Mouse (Mus musculus): ENCODE measurements around the gene Ghr. TPM values are rescaled to one million over a fixed set of nuclear protein-coding genes. Genes with fewer than 3 reads are reported as not detected.

Ghr gene
- polyA plus RNA-seq, 1 experiment from 2014 or later, result 96.5 TPM

GRCm38 (mm10) chr15:3483451-3483850 is 99.8 kb downstream of the Ghr start:
- Histone ChIP-seq H3K27me3 (replicated peaks; ENCODE audit: control insufficient read depth, insufficient read depth, low read length) (no peaks in the 10 kb centered on the region), H3K9ac (ENCODE audit: low read depth, low read length) (no peak overlapping the region), H3K9me3 (ENCODE audit: control insufficient read depth, low read length) (no peaks in the 10 kb centered on the region), H3K4me1 (ENCODE audit: control insufficient read depth, insufficient read depth, low read length) (no peaks in the 10 kb centered on the region), H3K36me3 (ENCODE audit: control insufficient read depth, insufficient read depth, low read length) (no peaks in the 10 kb centered on the region), H3K4me3 (ENCODE audit: low read length) (no peak overlapping the region), H3K4me2 (ENCODE audit: low read depth, low read length) (no peak overlapping the region), H3K27ac (ENCODE audit: low read length) (no peak overlapping the region)
- 83% methylated on average over 3 of the region's 3 CpGs for WGBS
- no peak for ATAC-seq

GRCm38 (mm10) chr15:3469230-3469629 is 114.1 kb downstream of the Ghr start:
- no peaks in the 10 kb centered on the region for H3K27me3 ChIP-seq (replicated peaks; ENCODE audit: control insufficient read depth, insufficient read depth, low read length)

GRCm38 (mm10) chr15:3466608-3467007 is 116.7 kb downstream of the Ghr start:
- peak; percentile 52; the same call in 1 of the 2 replicates for ATAC-seq
- Histone ChIP-seq H3K9me3 (ENCODE audit: control insufficient read depth, low read length) (no peaks in the 10 kb centered on the region), H3K4me2 (ENCODE audit: low read depth, low read length) (no peak overlapping the region), H3K4me3 (ENCODE audit: low read length) (no peak overlapping the region), H3K27ac (ENCODE audit: low read length) (peak overlapping the region; percentile 37; the same call in 1 of the 2 replicates), H3K36me3 (ENCODE audit: control insufficient read depth, insufficient read depth, low read length) (no peaks in the 10 kb centered on the region), H3K9ac (ENCODE audit: low read depth, low read length) (no peak overlapping the region), H3K4me1 (ENCODE audit: control insufficient read depth, insufficient read depth, low read length) (no peaks in the 10 kb centered on the region), H3K27me3 (replicated peaks; ENCODE audit: control insufficient read depth, insufficient read depth, low read length) (no peaks in the 10 kb centered on the region)
- WGBS, result 67% methylated on average over 4 of the region's 4 CpGs

More at GRCm38 (mm10) chr15:3469230-3469629, 114.1 kb downstream of the Ghr start:
- Histone ChIP-seq H3K27ac (ENCODE audit: low read length) (no peak overlapping the region), H3K9me3 (ENCODE audit: control insufficient read depth, low read length) (no peaks in the 10 kb centered on the region), H3K36me3 (ENCODE audit: control insufficient read depth, insufficient read depth, low read length) (no peaks in the 10 kb centered on the region), H3K9ac (ENCODE audit: low read depth, low read length) (no peak overlapping the region), H3K4me3 (ENCODE audit: low read length) (no peak overlapping the region), H3K4me2 (ENCODE audit: low read depth, low read length) (no peak overlapping the region), H3K4me1 (ENCODE audit: control insufficient read depth, insufficient read depth, low read length) (no peaks in the 10 kb centered on the region)
- 94% methylated on average over 4 of the region's 4 CpGs for WGBS
- no peak for ATAC-seq

GRCm38 (mm10) chr15:3464754-3465153 is 118.5 kb downstream of the Ghr start:
- Histone ChIP-seq H3K36me3 (ENCODE audit: control insufficient read depth, insufficient read depth, low read length) (no peaks in the 10 kb centered on the region), H3K4me1 (ENCODE audit: control insufficient read depth, insufficient read depth, low read length) (no peaks in the 10 kb centered on the region), H3K27ac (ENCODE audit: low read length) (peak overlapping the region; percentile 78), H3K4me2 (ENCODE audit: low read depth, low read length) (no peak overlapping the region), H3K4me3 (ENCODE audit: low read length) (no peak overlapping the region), H3K9me3 (ENCODE audit: control insufficient read depth, low read length) (no peaks in the 10 kb centered on the region), H3K9ac (ENCODE audit: low read depth, low read length) (no peak overlapping the region), H3K27me3 (replicated peaks; ENCODE audit: control insufficient read depth, insufficient read depth, low read length) (no peaks in the 10 kb centered on the region)
- 53% methylated on average over 4 of the region's 4 CpGs for WGBS
- peak; percentile 93 for ATAC-seq

GRCm38 (mm10) chr15:3456543-3456942 is 126.7 kb downstream of the Ghr start:
- no peak overlapping the region for H3K4me2 ChIP-seq (ENCODE audit: low read depth, low read length)
- H3K9ac ChIP-seq (ENCODE audit: low read depth, low read length), result no peak overlapping the region
- H3K36me3 ChIP-seq (ENCODE audit: control insufficient read depth, insufficient read depth, low read length), result peaks cover 3% of the 10 kb centered on the region; the same call in 1 of the 2 replicates
- H3K27ac ChIP-seq (ENCODE audit: low read length), result no peak overlapping the region
- no peaks in the 10 kb centered on the region for H3K9me3 ChIP-seq (ENCODE audit: control insufficient read depth, low read length)
- no peak overlapping the region for H3K4me3 ChIP-seq (ENCODE audit: low read length)
- WGBS, result 80% methylated on average over 4 of the region's 4 CpGs
- no peak for ATAC-seq
- H3K27me3 ChIP-seq (replicated peaks; ENCODE audit: control insufficient read depth, insufficient read depth, low read length), result no peaks in the 10 kb centered on the region
- H3K4me1 ChIP-seq (ENCODE audit: control insufficient read depth, insufficient read depth, low read length), result no peaks in the 10 kb centered on the region

GRCm38 (mm10) chr15:3455572-3455971 is 127.7 kb downstream of the Ghr start:
- H3K9ac ChIP-seq (ENCODE audit: low read depth, low read length), result no peak overlapping the region
- H3K27me3 ChIP-seq (replicated peaks; ENCODE audit: control insufficient read depth, insufficient read depth, low read length), result no peaks in the 10 kb centered on the region
- no peaks in the 10 kb centered on the region for H3K4me1 ChIP-seq (ENCODE audit: control insufficient read depth, insufficient read depth, low read length)
- peaks cover 3% of the 10 kb centered on the region; the same call in 1 of the 2 replicates for H3K36me3 ChIP-seq (ENCODE audit: control insufficient read depth, insufficient read depth, low read length)
- no peak overlapping the region for H3K4me3 ChIP-seq (ENCODE audit: low read length)
- ATAC-seq, result no peak
- H3K4me2 ChIP-seq (ENCODE audit: low read depth, low read length), result no peak overlapping the region
- no peaks in the 10 kb centered on the region for H3K9me3 ChIP-seq (ENCODE audit: control insufficient read depth, low read length)
- H3K27ac ChIP-seq (ENCODE audit: low read length), result no peak overlapping the region

GRCm38 (mm10) chr15:3452080-3452752 is 131.1 kb downstream of the Ghr start:
- Histone ChIP-seq H3K27ac (ENCODE audit: low read length) (no peak overlapping the region), H3K4me1 (ENCODE audit: control insufficient read depth, insufficient read depth, low read length) (0 out of 2 replicates have a peak, but pooled peaks cover 5% of the 10 kb centered on the region), H3K36me3 (ENCODE audit: control insufficient read depth, insufficient read depth, low read length) (peaks cover under 1% of the 10 kb centered on the region; the same call in 1 of the 2 replicates), H3K27me3 (replicated peaks; ENCODE audit: control insufficient read depth, insufficient read depth, low read length) (no peaks in the 10 kb centered on the region), H3K9me3 (ENCODE audit: control insufficient read depth, low read length) (no peaks in the 10 kb centered on the region), H3K4me2 (ENCODE audit: low read depth, low read length) (no peak overlapping the region), H3K9ac (ENCODE audit: low read depth, low read length) (no peak overlapping the region), H3K4me3 (ENCODE audit: low read length) (no peak overlapping the region)
- no peak for ATAC-seq
- 69% methylated on average over 5 of the region's 5 CpGs for WGBS

GRCm38 (mm10) chr15:3449564-3449963 is 133.7 kb downstream of the Ghr start:
- Histone ChIP-seq H3K27ac (ENCODE audit: low read length) (no peak overlapping the region), H3K9me3 (ENCODE audit: control insufficient read depth, low read length) (no peaks in the 10 kb centered on the region), H3K4me1 (ENCODE audit: control insufficient read depth, insufficient read depth, low read length) (peaks cover 5% of the 10 kb centered on the region; the same call in 1 of the 2 replicates), H3K4me3 (ENCODE audit: low read length) (no peak overlapping the region), H3K4me2 (ENCODE audit: low read depth, low read length) (no peak overlapping the region), H3K36me3 (ENCODE audit: control insufficient read depth, insufficient read depth, low read length) (no peaks in the 10 kb centered on the region), H3K27me3 (replicated peaks; ENCODE audit: control insufficient read depth, insufficient read depth, low read length) (no peaks in the 10 kb centered on the region), H3K9ac (ENCODE audit: low read depth, low read length) (no peak overlapping the region)
- ATAC-seq, result no peak
- WGBS, result 76% methylated on average over 2 of the region's 2 CpGs

- peak; percentile 51 for ATAC-seq
- H3K27ac ChIP-seq (ENCODE audit: low read length), result no peak overlapping the region
- H3K4me1 ChIP-seq (ENCODE audit: control insufficient read depth, insufficient read depth, low read length), result peaks cover 5% of the 10 kb centered on the region; the same call in 1 of the 2 replicates
- no peaks in the 10 kb centered on the region for H3K36me3 ChIP-seq (ENCODE audit: control insufficient read depth, insufficient read depth, low read length)
- H3K27me3 ChIP-seq (replicated peaks; ENCODE audit: control insufficient read depth, insufficient read depth, low read length), result no peaks in the 10 kb centered on the region
- no peak overlapping the region for H3K4me3 ChIP-seq (ENCODE audit: low read length)
- H3K4me2 ChIP-seq (ENCODE audit: low read depth, low read length), result no peak overlapping the region
- H3K9me3 ChIP-seq (ENCODE audit: control insufficient read depth, low read length), result no peaks in the 10 kb centered on the region
- H3K9ac ChIP-seq (ENCODE audit: low read depth, low read length), result no peak overlapping the region
- WGBS, result 55% methylated on average over 7 of the region's 7 CpGs
Measured at GRCm38 (mm10) chr15:3445285-3445909, 137.9 kb downstream of the Ghr start.
